Mouse (Mus musculus): ENCODE results near the gene Itpk1.
A peak's percentile ranks its signal among the peaks of the same experiment; 100 is the strongest.

The Itpk1 gene

DNA sequence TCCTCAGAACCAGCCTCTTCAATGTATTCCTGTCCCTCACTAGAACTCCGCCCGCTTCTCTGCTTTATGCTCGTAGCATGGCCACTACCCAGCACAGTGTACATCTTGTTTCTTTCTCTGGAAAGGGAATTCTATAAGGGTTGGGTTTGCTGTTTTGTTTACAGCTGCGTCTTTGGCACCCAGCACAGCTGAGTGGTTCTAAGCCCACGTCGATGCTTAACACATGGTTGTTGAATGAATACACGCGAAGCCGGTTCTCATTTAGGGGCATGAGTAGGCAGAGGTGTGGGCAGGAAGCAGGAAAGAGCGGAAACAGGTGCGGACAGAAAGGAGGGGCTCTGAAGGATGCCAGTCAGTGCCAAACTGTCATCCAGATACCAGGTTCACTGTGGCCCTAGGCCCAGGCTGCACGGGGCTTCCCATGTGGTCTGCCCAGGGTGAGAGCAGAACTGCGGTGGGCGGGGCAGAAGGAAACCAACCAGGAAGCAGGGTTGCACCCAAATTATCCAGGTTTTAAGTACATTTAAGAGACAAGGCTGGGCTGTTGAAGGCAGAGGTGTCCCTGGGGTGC lies 150.9 kb downstream of the Itpk1 start:
- DNase-seq (ENCODE audit: inconsistent ontology term), result no peak

DNA sequence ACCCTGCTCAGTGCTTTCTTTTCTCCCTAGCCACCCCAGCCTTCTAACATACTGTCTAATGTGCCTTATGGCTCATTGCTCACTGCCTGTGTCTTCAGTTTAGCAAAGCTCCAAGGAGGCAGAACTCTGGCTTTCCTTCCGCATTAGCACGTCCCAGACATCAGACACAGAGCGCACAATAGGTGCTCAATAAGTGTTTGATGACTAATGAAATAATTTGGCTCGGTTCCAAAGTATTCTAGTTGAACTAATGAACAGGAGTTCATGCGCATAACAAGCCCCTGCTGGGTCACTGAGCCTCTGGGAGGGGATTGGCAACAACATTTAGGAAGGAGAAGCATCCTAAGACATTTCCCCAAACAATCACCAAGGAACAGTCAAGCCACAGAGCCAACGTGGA lies 152.7 kb downstream of the Itpk1 start:
- DNase-seq (ENCODE audit: inconsistent ontology term), result peak; percentile 38

DNA sequence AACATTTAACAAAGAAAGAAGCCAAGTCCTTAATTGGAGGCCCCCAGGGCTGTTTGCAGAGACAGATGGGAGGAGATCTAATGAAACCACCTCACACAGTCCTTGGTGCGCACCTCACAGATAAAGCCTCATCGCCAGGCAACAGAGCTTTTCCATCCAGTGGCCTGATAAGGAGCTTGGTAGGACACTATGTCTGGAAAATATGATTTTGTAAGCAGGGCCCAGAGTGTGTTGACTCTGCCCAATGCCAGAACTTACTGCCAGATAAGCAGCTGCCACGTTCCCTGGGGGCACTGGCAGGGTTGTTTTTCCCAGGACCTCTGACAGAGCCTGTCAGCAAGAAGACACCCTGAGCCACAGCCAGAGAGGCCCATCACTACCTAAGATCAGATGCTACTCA lies 153.5 kb downstream of the Itpk1 start:
- DNase-seq (ENCODE audit: inconsistent ontology term), result no peak

DNA sequence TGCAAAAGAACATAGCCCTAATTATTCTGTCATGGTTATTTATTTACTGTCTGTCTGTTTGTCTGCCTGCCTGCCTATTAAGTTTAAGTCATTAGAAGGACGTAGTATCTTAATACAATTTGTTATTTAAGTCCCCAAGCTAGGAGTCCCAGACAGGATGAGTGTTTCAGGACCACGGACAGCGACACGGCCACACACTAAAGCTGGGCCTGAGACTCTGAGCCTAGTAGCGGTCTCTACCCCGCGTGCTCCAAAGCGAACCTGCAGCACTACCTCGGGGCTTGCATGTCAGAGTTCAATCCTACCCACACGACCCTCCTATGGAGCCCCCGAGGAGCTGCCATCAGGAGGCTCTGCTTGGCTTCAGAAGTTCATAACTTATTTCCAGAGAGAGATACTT lies 154.2 kb downstream of the Itpk1 start:
- DNase-seq (ENCODE audit: inconsistent ontology term), result peak; percentile 68

DNA sequence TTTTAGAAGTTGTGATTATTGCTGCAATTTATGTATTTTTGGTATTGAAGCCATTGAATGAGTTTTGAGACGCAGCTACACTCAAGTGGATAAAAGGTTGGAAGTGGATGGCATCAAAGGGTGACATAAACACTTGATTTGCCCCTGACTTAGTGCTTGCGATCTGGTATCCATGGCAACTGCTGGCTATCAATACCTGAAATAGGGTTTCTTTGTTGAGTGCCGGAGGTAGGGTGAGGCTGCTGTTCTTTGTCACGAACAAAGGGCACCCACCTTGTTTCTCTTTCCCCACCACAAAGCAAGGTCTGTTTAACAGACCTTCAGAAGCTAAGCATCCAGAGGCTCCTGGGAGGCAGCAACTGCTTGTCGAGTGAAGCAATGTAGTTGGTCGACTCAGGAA lies 159.6 kb downstream of the Itpk1 start:
- DNase-seq (ENCODE audit: inconsistent ontology term), result no peak

DNA sequence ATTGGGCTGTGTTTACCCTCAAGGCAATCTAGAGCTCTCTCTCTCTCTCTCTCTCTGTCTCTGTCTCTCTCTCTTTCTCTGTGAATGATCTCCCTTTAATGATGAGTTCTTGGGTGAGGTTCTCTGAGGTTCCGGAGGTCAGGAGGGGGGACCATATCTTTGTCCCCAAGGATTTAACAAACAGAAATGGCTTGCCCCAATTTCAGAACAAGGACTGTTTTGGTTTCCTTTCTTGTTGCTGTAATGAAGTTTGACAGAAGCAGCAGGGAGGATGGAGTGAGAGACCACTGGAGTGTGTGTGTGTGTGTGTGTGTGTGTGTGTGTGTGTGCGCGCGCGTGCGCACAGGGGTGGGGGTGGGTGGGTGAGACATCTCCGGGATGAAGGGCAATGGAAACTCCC lies 163.6 kb downstream of the Itpk1 start:
- DNase-seq (ENCODE audit: inconsistent ontology term), result no peak

DNA sequence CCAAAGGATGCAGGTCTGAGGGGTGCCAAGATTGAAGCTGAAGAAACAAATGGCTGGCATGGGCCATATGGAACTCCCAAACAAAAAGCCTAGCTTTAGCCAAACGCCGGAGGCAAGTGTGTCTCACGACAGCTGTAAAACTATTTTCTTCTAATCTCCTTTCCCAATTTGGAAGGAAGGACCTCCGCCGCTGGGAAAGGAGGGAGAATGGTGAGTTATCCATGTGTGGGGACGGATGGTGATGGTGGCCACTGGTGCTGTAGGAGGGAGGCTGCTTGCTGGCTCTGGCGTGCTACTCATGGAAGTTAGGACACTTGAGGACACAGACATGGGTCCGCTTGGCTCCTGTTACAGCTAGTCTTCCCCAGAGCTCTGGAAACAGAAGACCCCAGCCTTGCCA lies 164.5 kb downstream of the Itpk1 start:
- no peak for DNase-seq (ENCODE audit: inconsistent ontology term)

DNA sequence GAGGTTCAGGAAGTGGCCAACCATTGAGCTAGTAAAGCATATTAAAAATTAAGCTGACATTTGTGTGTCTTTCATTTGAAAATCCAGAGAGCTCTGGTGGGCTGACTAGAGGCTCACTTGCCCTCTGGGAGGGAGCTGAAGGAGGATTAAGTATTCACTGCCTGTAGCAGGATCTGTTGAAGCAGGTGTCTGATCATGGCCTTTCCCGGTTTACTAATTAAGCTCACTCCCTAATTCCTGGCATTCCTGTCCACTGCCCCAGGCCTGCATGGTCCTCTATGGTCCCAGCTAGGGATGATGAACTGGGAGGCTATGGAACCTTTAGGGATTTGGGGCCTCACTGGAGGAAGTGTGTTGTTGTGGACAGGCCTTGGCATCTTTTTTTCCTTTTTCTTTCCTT lies 168.9 kb downstream of the Itpk1 start:
- no peak for DNase-seq (ENCODE audit: inconsistent ontology term)

DNA sequence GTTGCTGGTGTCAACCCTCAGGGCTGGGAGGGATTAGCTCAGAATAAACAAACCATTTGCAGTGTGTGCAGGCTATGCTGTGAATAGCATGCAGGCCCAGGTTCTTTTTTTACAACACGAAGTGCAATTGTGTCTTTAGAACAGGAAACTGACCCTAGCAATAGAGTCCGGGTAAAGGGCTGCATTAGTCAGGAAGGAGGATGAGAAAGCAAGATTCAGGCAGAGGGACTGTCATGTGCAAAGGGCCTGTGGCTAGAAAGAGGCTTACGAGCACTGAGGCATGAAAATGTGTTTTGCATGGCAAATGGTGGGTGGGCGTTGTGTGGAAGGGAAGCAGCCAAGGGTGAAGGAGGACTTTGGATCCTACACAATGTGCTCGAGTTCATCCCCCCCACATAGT lies 176.7 kb downstream of the Itpk1 start:
- no peak for DNase-seq (ENCODE audit: inconsistent ontology term)

DNA sequence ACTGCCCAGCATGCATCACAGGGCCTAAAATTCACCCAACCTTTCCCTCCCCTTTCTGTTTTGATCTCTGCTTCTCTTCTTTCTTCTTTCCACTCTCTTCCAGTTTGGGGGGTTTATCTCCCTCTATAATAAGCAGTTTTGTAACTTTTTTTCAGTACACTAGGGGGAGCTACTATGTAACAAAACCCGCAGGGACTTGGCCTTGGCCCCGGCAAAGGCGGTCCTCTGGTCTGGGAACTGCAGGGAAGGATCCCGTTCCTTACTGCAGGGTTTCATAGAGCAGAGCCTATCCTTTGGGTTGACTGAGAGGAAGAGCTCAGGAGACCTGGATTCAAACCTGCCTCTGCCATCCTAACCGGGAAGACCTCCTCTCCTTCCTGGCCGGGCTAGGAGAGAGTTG lies 180.0 kb downstream of the Itpk1 start:
- DNase-seq (ENCODE audit: inconsistent ontology term), result peak; percentile 60

DNA sequence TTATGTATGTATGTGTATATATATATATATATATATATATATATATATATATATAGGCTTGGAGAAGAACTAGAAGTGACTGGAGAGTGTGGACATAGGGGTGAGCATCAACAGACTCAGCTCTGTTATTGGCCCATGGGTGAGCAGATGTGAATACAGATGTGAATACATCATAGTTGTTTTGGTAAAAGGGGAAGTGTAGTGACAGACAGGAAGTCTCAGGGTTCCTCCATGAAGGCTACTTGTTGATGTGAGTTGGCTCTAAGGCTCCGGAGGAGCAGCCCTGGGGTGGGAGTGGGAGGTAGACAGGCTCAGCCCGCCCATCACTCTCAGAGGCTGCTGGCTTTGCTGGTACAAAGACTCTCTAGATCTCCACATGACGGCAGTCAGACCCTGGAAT lies 180.5 kb downstream of the Itpk1 start:
- no peak for DNase-seq (ENCODE audit: inconsistent ontology term)

DNA sequence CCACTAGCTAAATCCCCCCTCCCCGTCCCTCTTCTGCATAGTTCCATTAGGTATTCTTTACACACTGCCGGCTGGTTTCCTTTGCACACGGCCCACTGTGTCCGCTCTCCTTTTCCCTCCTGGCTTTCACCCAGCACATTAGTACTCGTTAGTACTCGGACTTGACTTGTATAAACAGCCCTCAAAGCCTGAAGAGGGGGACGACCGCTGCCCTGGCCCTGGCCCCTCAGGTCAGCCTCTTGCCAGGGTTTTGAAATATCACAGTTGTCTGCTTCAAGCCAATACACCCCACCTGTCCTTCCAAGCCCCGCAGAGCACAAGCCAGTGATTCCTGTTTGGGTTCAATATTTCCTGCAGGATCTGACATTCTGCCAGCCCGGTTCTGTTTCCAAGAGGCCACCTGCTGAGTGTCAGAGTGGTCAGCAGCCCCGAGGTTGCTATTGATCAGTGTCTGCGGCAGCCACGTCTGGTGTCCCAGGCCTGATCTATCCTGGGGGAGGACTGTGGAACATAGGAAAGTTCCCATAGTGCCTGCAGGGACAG lies 182.9 kb downstream of the Itpk1 start:
- peak; percentile 24 for DNase-seq (ENCODE audit: inconsistent ontology term)

DNA sequence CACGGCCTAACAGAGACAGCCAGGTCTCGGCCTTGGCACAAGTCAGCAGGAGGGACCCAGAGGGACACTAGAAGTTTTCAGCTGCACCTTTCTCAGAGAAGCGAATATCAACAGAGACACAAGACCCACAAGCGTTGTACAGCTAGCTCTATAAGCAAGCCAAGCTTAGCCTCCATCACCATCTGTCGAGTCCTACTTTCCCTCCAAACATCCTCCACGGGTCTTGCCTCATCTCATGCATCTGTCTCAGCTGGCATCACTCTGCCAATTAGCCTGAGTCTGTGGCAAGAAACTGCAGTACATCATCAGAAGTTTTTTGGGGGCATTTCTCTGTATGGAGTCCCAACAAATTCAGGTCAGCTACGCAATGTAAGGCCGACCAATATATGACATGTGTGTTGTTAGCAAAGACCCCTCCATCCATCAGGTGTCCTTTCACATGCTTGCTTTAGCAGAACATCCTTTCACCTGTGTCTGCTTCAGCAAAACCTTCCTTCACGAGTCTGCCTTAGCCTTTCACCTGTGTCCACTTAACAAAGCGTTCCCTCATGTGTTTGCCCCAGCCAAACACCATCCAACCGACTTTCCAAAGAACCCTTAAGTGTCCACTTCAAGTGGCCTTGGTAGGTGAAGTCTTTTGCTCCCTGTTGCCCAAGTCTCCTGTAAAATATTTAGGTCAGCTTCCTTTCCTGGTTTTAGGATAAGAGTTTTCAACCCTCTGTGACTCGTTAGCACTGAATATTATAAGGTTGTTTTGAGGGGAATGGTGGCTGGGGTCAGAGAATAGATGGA lies 184.6 kb downstream of the Itpk1 start:
- no peak for DNase-seq (ENCODE audit: inconsistent ontology term)
